Mouse (Mus musculus) layer of hippocampus, postnatal 14 days (tissue): ENCODE measurements around the gene Gm28051. TPM values are rescaled to one million over a fixed set of nuclear protein-coding genes. Genes with fewer than 3 reads are reported as not detected.

ENCODE experiments used
- DNase-seq, 2 experiments: peaks; one replicate each; pipeline ENCODE4 v3.0.0; 2021 to 2022; ENCODE audit warnings: low spot score in 2 of 2, mixed read lengths in 1 of 2
- total RNA-seq, 2 experiments: library from RNA; stranded (reverse); gene quantifications; 2 replicates each; pipeline ENCODE4 v1.2.3; 2021

Gene Gm28051
- total RNA-seq, 2 experiments from 2014 or later = not detected

GRCm38 (mm10) chr12:102743036-102743588 lies 14.5 kb downstream of the Gm28051 start:
- DNase-seq = no peak

DNA sequence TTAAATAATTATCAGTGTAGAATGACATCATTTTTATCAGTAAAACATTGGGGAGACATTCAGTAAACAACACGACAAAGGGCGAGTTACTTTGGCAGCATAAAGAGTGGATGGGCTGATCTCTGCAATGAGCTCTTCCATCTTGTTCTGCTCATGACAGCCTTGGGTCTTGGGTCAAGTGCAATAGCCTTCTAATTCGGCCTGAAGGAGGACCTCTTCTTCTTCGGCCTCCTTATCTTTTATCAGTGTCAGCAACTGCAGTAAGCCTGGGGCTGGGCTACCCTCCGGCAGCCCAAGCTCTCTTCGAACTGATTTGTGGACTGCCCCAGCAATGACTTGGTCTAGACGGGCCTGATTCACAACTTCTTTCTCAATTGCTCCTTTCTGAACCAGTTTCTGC lies 15.5 kb downstream of the Gm28051 start:
- DNase-seq = no peak

DNA sequence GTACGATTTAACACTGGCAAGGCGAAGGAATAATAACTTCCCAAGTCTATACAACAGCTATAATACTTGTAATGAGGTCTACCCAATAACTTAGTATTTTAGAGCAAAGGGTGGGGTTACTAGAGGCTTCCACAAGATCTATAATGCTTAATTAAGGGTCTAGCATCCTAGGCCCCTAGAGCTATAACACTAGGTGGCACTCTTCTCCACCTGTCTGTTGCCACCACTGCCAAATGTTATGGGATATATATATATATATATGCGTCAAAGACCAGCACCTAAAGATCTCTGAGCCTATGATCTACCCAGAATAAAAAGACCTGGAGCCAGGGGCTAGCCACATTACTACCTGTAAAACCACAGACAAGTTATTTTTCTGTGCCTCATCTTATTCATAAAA lies 17.3 kb downstream of the Gm28051 start:
- DNase-seq = no peak

DNA sequence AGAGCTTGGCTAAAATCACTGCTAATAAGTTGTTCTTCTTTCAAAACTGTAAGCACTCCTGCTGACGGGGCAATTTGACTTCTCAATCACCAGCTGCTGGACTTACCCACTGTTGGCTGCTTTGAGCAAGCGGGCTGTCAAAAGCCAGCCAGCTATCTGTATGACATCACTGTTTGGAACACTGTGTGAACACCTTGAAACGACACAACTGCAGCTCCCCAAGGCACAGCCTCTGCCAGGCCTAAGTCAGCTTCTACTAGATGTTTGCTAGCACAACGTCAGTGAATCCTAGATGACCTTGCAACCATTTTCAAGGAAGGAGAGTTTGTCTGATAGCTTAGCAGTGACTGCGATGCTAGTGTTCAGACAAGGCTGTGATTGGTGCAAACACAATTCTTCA lies 18.5 kb downstream of the Gm28051 start:
- DNase-seq = no peak

- no peak for DNase-seq
Measured at GRCm38 (mm10) chr12:102733381-102733780, 24.2 kb downstream of the Gm28051 start.

DNA sequence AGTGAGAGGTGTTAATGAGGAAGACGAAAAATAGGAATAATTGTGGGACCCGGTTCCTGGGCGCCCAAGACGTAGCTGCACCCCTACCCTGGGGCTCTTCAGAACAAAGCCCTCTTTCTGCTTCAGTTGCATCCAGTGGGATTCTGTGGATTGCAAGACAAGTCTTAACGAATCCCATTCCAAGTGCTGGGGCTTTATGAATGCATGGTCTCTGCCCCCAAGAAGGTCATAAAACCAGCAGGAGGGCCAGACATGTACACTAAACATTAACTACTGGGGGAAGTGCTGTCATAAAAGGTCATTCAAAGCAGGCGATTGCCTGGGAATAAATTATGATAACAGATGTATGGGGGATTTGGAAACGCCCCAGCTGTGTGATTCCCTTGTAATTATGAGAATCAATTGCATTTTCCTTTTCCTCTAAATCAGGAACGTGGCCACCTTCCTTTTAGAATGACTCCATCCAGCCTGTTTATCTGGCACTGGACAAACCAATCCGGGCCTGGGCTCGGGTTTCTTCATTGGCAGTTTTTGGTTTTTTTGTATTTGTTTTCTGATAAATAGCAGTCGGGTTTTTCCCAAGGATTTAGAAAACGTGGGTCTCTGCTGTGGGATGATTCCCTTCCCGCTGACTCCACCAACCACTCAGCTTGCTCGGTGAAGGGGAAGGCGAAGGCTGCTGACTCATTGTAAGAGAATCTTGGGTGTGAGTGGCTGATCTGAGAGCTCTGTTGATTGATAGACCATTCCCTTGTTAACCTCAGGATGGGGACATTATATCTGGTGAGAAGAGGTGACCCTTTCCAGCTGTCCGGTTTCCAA lies 26.6 kb downstream of the Gm28051 start:
- peak in 1 of 2 experiments; percentile 54 for DNase-seq

DNA sequence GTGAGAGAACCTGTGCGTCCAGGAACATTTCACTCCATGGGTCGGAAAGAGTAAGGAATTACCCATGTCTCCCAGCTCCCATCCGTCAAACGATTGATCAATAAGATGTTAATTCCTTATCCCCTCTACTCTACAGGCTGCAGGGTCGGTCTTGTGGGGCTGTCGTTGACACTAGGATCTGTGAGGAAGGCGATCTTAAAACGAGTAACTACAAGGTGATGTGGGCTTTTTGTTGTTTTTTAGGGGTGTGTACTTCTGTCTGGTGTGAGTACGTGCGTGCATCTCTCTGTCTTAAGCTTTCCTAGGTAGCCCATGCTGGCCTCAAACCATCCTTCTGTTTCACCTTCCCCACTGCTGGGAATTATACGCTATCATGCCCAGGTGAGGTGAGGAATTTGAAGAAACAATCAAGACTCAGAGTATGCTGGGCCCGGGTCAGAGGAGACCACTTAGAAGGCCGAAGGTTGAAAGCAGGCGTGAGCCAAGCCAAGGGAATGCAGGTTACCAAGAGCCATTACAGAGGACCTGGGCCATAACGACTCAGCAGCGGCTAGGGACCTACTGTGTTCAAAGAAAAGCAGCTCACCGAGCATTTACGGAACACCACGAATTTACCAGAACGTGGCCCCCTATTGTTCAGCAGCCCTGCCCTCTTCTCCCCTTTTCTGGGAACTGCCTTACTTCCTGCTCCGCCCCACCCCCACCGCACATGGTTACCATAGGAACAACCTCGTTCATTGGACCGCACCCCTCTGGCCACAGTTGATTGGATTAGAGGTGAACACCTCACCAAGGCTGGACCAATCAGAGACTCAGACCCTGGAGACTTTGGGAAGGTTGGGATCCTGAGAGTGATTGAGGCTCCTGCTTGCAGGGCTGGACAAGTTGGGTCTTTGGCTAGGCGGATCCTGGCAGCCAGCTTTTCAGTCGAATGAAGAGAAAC lies 27.4 kb downstream of the Gm28051 start:
- peak; percentile 73 to 88 for DNase-seq

DNA sequence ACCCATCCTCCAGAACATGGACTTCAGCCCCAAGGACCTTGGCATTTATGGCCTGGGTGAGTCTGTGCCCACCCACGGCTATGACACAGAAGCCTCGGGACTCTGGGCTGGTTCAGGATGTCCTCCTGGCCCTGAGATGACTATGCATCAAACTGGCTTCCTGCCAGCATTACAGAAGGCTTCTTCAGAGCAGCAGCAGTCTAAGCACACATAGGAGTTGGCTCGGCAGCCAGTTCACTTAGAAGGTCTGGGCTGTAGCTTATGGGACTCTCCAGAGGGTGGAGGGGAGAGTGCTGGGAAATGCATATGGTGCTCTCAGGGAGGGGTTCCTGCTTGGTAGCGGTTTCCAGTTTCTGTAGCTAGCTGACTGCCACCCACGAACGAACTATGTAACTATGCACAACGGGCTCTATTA lies 31.8 kb downstream of the Gm28051 start:
- DNase-seq = peak in 1 of 2 experiments; percentile 48

GRCm38 (mm10) chr12:102725146-102725545 lies 32.4 kb downstream of the Gm28051 start:
- no peak for DNase-seq

DNA sequence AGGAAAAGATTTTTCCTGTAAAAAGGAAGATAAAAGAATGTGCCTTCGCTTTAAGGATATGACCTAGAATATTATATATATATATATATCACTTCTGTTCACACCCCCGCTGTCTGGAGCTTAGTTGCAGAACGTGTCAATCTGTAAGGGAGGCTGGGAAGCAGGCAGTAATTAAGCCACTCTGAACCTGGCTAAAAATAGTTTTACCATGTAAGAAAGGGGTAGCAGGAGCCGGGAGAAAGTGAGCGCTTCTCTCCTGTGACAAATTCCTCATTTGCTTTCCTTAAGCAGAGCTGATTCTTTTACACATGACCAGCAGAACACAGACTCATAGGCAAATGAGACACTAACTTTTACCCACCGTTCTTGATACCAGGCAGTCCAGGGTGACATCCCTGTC lies 33.7 kb downstream of the Gm28051 start:
- no peak for DNase-seq

- no peak for DNase-seq
Measured at GRCm38 (mm10) chr12:102722966-102723365, 34.6 kb downstream of the Gm28051 start.

- DNase-seq = no peak
Measured at GRCm38 (mm10) chr12:102722451-102722850, 35.1 kb downstream of the Gm28051 start.

DNA sequence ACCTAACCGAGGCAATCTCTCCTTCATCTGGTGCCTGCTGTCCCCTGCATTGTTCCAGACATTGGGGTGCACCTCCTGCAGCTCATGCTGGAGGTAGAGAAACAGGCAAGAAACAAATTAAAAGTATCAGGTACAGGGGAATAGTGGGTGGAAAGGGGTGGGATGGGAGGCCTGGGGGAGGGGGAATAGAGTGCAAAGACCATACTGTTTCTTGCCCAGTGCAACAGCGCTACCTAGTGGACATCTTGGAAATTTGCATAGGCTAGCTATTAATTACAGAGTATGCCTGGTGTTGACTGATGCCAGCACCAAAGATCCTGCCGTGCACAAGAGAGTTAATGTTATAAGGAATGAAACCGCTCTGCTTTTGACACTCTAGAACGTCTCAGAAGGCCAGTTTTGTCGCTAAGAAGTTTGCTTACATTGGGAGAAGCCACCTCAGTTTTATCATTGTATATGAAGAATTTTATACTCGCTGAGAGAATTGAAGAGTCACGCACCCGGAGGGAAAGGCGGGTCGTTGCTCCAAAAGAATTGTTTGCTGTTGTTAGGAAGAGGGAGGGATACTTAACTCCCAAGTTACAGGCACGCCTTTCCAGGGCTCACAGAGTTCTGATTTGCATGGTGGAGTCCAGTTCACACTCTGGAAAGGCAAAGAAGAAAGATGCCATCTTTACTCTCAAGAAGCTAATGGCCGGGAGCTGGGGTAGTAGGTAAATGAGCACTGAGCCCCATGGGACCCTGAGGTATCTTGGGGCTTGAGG lies 37.8 kb downstream of the Gm28051 start:
- DNase-seq = peak in 1 of 2 experiments; percentile 68

DNA sequence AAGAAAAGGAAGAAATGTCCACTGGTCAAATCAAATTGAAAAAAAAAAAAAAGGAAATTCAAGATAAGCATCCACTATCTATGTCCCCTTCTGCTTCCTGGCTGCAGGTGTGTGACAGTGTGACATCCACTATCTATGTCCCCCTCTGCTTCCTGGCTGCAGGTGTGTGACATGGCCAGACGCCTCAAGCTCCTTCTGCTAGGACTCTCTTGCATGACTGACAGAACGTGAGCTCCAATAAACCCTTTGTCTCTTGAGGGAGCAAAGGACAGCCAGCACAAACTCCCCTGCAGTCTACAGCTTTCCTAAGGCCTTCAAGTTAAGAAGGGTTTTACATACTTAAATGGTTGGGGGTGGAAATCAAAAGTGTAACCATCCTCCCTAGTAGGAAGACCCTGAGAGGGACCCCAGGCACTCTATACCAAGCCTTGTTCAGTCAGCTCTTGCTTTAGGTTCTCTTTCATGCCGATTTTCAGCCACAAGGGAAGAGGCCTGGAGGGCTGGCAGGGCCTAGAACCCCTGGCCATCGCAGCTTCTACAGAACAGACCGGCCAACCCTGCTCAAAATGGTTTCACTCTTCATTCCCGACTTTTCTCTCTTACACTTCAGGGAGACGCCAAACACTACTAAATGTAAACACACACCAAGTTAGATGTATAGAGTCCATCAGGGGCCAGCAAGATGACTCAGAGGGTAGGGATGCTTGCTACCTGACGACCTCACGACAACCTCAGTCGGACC lies 42.7 kb downstream of the Gm28051 start:
- no peak for DNase-seq

GRCm38 (mm10) chr12:102714116-102714515 lies 43.4 kb downstream of the Gm28051 start:
- no peak for DNase-seq

DNA sequence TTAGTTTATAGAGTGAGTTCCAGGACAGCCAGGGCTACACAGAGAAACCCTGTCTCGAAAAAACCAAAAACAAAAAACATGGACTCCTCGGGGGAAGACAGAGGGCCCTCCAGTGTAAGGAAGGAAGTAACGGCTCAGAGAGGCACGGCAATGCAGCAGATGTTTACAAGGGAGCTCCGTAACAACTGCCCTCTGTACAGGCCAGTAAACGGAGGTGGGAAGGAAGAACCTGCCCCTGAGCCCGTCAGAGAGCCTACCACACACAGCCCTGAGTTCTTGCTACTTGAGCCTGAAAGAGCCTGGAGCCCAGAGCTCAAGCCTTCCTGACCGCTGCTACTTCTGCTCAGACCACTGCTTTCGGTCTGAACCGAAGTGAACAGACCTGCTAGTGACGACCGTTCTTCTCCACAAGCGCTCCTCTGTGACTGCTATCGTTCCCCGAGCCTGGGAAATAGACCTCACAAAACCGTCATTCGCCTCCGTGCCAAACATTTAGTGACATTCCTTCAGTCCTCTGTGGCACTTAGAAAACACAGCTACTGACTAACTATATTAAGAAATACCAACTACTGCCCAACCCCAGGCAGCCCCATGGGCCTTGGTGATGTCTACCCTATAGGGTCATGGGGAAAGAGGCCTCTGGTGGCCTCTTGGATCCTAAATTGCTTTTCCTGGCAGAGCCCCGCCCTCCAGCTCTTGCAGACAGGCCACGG lies 44.3 kb downstream of the Gm28051 start:
- DNase-seq = no peak

DNA sequence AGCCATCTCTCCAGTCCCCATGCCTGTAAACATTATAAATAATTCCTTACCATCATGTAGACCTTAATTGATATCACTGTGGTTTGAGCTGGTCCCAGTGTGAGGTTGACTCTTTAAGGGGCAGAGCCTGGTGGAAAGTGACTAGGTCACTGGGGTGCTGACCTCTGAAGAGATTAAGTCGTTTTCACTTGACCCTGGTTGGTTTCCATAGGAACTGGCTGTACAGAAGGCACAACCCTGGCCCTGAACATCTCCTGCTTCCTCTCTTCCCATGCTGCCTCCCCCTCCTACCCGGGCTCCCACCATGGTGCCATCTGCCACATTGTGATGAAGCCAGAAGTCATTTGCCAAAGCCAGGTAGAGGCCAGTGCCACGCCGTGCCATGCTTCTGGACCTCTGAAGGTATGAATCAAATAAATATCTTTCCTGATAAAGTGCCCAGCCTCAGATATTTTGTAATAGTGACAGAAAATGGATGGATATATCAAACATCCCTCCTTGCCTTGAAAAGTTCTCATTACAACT lies 46.7 kb downstream of the Gm28051 start:
- DNase-seq = no peak

DNA sequence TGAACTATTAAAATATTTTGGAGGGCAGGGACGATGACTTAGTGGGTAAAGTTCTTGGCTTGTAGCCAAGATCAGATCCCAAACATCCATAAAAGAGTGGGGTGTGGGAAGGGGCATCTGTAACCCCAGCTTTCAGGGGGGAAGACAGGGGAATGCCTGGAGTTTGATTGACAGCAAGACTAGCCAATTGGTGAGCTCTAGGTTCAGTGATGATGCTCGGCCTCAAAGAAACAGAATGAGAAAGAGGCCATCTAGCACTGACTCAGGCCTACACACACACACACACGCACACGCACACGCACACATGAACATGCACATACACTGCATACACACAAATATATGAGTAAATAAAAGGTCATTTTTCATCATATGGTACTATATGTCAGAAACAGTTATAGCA lies 47.7 kb downstream of the Gm28051 start:
- DNase-seq = no peak

GRCm38 (mm10) chr12:102708220-102708619 lies 49.3 kb downstream of the Gm28051 start:
- no peak for DNase-seq
